ENCODE assay signal across 8 mouse cellular contexts in genomic region chr4:134449595-134450391, GRCm38 (mm10). TPM values are rescaled to one million over a fixed set of nuclear protein-coding genes. Genes with fewer than 3 reads are reported as not detected.
A peak's percentile ranks its signal among the peaks of the same experiment; 100 is the strongest.
DNase-seq lines count a peak whose midpoint lies in the region; ATAC-seq and TF ChIP-seq lines count a peak whose summit lies in the region.

No protein-coding gene starts in this region.

- 17% methylated on average over 13 of the region's 13 CpGs for WGBS in hindbrain, postnatal 0 days
- 16% methylated on average over 13 of the region's 13 CpGs for WGBS in neural tube, embryonic 14.5 days

- intact Hi-C loops in left cerebral cortex, postnatal 4 days (cut with DNase I), result no loop called here
- intact Hi-C loops in gastrocnemius, postnatal 36 days (cut with DNase I), result no loop called here

- peak; percentile 88 for DNase-seq in left cerebral cortex, postnatal 4 days
- DNase-seq in left cerebral cortex, adult 9 months (ENCODE audit: low spot score in 2 of 2), result no peak
- peak; percentile 87 to 97 for DNase-seq in cerebellum, postnatal 14 days
- peak; percentile 90 for DNase-seq in hindbrain, postnatal 0 days (ENCODE audit: low spot score)
- no peak for DNase-seq in B cell, adult 2 months
- DNase-seq in heart, adult 8-10 months (ENCODE audit: low spot score), result no peak
- no peak for DNase-seq in gastrocnemius, postnatal 36 days

- peaks cover 28% of the 10 kb centered on the region for H3K4me1 ChIP-seq in hindbrain, postnatal 0 days (ENCODE audit: insufficient read depth, low read length)
- H3K4me1 ChIP-seq in neural tube, embryonic 14.5 days (ENCODE audit: control insufficient read depth, insufficient read depth, low read length), result peaks cover 24% of the 10 kb centered on the region

- H3K27ac ChIP-seq in hindbrain, postnatal 0 days, result peak overlapping the region; percentile 93
- peak overlapping the region; percentile 93 for H3K27ac ChIP-seq in neural tube, embryonic 14.5 days (ENCODE audit: low read depth, low read length)

- H3K9ac ChIP-seq in hindbrain, postnatal 0 days (replicated peaks; ENCODE audit: low read length), result peak overlapping the region; percentile 33; the same call in 1 of the 2 replicates
- H3K9ac ChIP-seq in neural tube, embryonic 14.5 days (replicated peaks; ENCODE audit: low read depth, low read length), result peak overlapping the region; percentile 37

- no peaks in the 10 kb centered on the region for H3K9me3 ChIP-seq in hindbrain, postnatal 0 days (ENCODE audit: low read length)
- no peaks in the 10 kb centered on the region for H3K9me3 ChIP-seq in neural tube, embryonic 14.5 days (ENCODE audit: control insufficient read depth, low read length)

- peak; percentile 71 for ATAC-seq in hindbrain, postnatal 0 days
- peak; percentile 56 for ATAC-seq in neural tube, embryonic 14.5 days (ENCODE audit: low read depth)

- no peaks in the 10 kb centered on the region for H3K27me3 ChIP-seq in hindbrain, postnatal 0 days (ENCODE audit: insufficient read depth, low read length)
- H3K27me3 ChIP-seq in neural tube, embryonic 14.5 days (ENCODE audit: control insufficient read depth, insufficient read depth, low read length), result no peaks in the 10 kb centered on the region; the same call in 1 of the 2 replicates

- H3K36me3 ChIP-seq in hindbrain, postnatal 0 days (ENCODE audit: insufficient read depth, low read length), result no peaks in the 10 kb centered on the region
- H3K36me3 ChIP-seq in neural tube, embryonic 14.5 days (ENCODE audit: control insufficient read depth, insufficient read depth, low read length), result no peaks in the 10 kb centered on the region

- H3K4me2 ChIP-seq in hindbrain, postnatal 0 days (ENCODE audit: low read depth, low read length), result peak overlapping the region; percentile 16
- peak overlapping the region; percentile 7; the same call in 1 of the 2 replicates for H3K4me2 ChIP-seq in neural tube, embryonic 14.5 days (ENCODE audit: low read depth, low read length)

- no peak overlapping the region for H3K4me3 ChIP-seq in hindbrain, postnatal 0 days (ENCODE audit: low read length)
- H3K4me3 ChIP-seq in neural tube, embryonic 14.5 days (ENCODE audit: low read depth, low read length), result no peak overlapping the region

- no peak for TF ChIP-seq CTCF in hindbrain, postnatal 0 days (IDR thresholded peaks at IDR 0.05; ENCODE audit: low read depth)

RNA-seq across cellular contexts. Expression of gene Stmn1, which starts 18.3 kb away (rescaled TPM):
- 1,000 to 10,000 TPM; 3,425 to 3,590 TPM for total RNA-seq in left cerebral cortex, postnatal 4 days (2021)
- total RNA-seq in hindbrain, postnatal 0 days (2014; rRNA removed), result 667 and 752 TPM in 2 replicates
- polyA plus RNA-seq in hindbrain, postnatal 0 days (2015; fragmentation: Nextera tagmentation; extraction: Ambion mirVana), result 4,115 and 4,307 TPM in 2 replicates
- polyA plus RNA-seq in neural tube, embryonic 14.5 days (2014; fragmentation: Nextera tagmentation; extraction: Ambion mirVana), result 5,364 and 5,581 TPM in 2 replicates
- 10 to 100 TPM; 20.8 to 26.2 (median 22.0) TPM for total RNA-seq in heart, adult 8-10 months (2022)
- total RNA-seq in gastrocnemius, postnatal 36 days (2021), result 1 to 10 TPM; 8.0 TPM

RNA-seq across cellular contexts. Expression of gene Paqr7, which starts 46.7 kb away (rescaled TPM):
- total RNA-seq in left cerebral cortex, postnatal 4 days (2021), result 10 to 100 TPM; 30.7 to 31.7 TPM
- total RNA-seq in hindbrain, postnatal 0 days (2014; rRNA removed), result 121 and 142 TPM in 2 replicates
- polyA plus RNA-seq in hindbrain, postnatal 0 days (2015; fragmentation: Nextera tagmentation; extraction: Ambion mirVana), result 41.1 and 43.5 TPM in 2 replicates
- 9.8 and 13.7 TPM in 2 replicates for polyA plus RNA-seq in neural tube, embryonic 14.5 days (2014; fragmentation: Nextera tagmentation; extraction: Ambion mirVana)
- 10 to 100 TPM; 15.8 to 28.8 (median 20.2) TPM for total RNA-seq in heart, adult 8-10 months (2022)
- 1 to 10 TPM; 2.4 to 3.0 TPM for total RNA-seq in gastrocnemius, postnatal 36 days (2021)

RNA-seq across cellular contexts. Expression of gene Pafah2, which starts 53.7 kb away (rescaled TPM):
- total RNA-seq in left cerebral cortex, postnatal 4 days (2021), result 10 to 100 TPM; 12.7 to 14.1 TPM
- 12.1 and 17.9 TPM in 2 replicates for total RNA-seq in hindbrain, postnatal 0 days (2014; rRNA removed)
- polyA plus RNA-seq in hindbrain, postnatal 0 days (2015; fragmentation: Nextera tagmentation; extraction: Ambion mirVana), result 5.3 and 6.7 TPM in 2 replicates
- polyA plus RNA-seq in neural tube, embryonic 14.5 days (2014; fragmentation: Nextera tagmentation; extraction: Ambion mirVana), result 7.7 and 7.8 TPM in 2 replicates
- 10 to 100 TPM in 1 of 4 experiments, 1 to 10 TPM in 3; 6.8 to 10.7 (median 9.1) TPM for total RNA-seq in heart, adult 8-10 months (2022)
- total RNA-seq in gastrocnemius, postnatal 36 days (2021), result 1 to 10 TPM; 1.8 to 4.0 TPM

Comparison
In these comparisons a context has a peak if more than half of its experiments do, and no peak if none do; other contexts are left out.
1. DNase-seq: peak in left cerebral cortex, postnatal 4 days (single experiment), cerebellum, postnatal 14 days (2 of 2) and hindbrain, postnatal 0 days (single experiment); none in left cerebral cortex, adult 9 months (0 of 2), B cell, adult 2 months (0 of 2), heart, adult 8-10 months (single experiment) and gastrocnemius, postnatal 36 days (0 of 2).
2. RNA of gene Stmn1, which starts 18.3 kb away (total RNA-seq): 3,425 to 3,590 TPM in left cerebral cortex, postnatal 4 days and 667 to 752 TPM in hindbrain, postnatal 0 days; 20.8 to 26.2 TPM in heart, adult 8-10 months and 8.0 TPM in gastrocnemius, postnatal 36 days; every median in the first group is over 10 times any median in the second.
3. RNA of gene Paqr7, which starts 46.7 kb away (total RNA-seq): 121 to 142 TPM in hindbrain, postnatal 0 days, 30.7 to 31.7 TPM in left cerebral cortex, postnatal 4 days and 15.8 to 28.8 TPM in heart, adult 8-10 months; 2.4 to 3.0 TPM in gastrocnemius, postnatal 36 days; every median in the first group is over 4 times any median in the second.